Mouse (Mus musculus) left cerebral cortex, adult 2 months (tissue): Measurements from ENCODE around the gene C1qb. TPM values are rescaled to one million over a fixed set of nuclear protein-coding genes. Genes with fewer than 3 reads are reported as not detected.

Experiments
- DNase-seq, 2 experiments: peaks; one replicate each; pipeline ENCODE4 v3.0.0; 2021 to 2022; ENCODE audit warnings: low spot score in 2 of 2, mixed read lengths in 1 of 2; ENCODE audit errors: extremely low spot score in 1 of 2
- H3K27ac ChIP-seq: fragments of 200-600 bp; 2 replicates; pipeline ENCODE4 v1.8.1; 2022
- H3K4me3 ChIP-seq: fragments of 200-600 bp; 2 replicates; pipeline ENCODE4 v1.8.1; 2022
- CTCF ChIP-seq: fragments of 200-600 bp; IDR thresholded peaks from 2 replicates; pipeline ENCODE4 v1.8.1; 2022; ENCODE audit warnings: antibody characterized with exemption, mild to moderate bottlenecking, moderate library complexity
- intact Hi-C: fragments of 180-260 bp; cut with DNase I; formaldehyde crosslinking; loops from one replicate; pipeline ENCODE4 v1.15.1; 2025
- total RNA-seq, 2 experiments: library from RNA; stranded (reverse); gene quantifications; 2 replicates each; pipeline ENCODE4 v1.2.3; 2021

C1qb gene
- total RNA-seq, 2 experiments from 2014 or later: 57.5 to 60.3 TPM

DNA sequence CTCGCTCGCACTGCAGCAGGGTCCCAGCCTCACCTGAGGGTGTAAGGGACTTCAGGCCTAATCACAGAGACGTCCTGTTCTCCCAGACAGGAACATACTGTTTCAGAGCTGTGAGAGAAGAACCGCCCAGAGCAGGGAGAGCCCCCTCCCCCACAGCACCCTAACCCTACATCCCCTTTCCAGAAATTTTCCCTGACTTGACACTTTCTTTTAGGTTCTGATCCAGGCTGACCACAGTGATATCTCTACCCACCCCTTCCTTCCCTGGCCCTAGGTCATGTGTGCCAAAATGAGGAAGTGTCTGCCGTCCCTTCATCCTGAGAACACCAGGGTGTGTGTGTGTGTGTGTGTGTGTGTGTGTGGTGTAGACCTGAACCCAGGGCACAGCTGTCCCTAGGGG lies 6.8 kb upstream of the C1qb start, which contains the start of gene C1qc:
TSS of gene C1qc (minus strand) at position 255 of the 400 bp plus-strand sequence.
- peak within 1 kb of the TSS; percentile 47; the same call in 1 of the 2 replicates for H3K27ac ChIP-seq
- H3K4me3 ChIP-seq: no peak within 1 kb of the TSS
- intact Hi-C loops: loop anchor here (10.0 kb wide), 1 partner anchor 512 kb away; the partner anchor contains the start of gene Cela3a
- no peak for TF ChIP-seq CTCF
- DNase-seq: no peak

DNA sequence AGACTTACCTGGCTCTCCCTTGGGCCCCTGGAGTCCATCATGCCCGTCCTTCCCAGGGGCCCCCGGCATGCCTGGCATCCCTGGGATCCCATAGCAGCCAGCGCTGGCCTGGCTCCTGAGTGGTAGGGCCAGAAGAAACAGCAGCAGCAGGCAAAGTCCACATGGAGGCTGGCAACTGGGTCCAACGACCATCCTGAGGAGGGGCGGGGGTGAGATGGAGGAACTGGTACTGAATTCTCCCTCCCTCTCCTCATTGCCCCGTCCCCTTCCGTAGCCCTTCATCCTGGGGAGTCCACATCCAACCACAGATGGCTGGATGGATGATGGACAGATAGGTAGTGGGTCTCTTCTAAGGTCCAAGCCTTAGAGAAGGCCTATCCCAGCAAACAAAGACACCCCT lies 6.4 kb upstream of the C1qb start:
- DNase-seq: no peak
- H3K27ac ChIP-seq: peak overlapping the region; percentile 47; the same call in 1 of the 2 replicates
- no peak overlapping the region for H3K4me3 ChIP-seq
- no peak for TF ChIP-seq CTCF
- intact Hi-C loops: loop anchor here (10.0 kb wide), 1 partner anchor 512 kb away; the partner anchor contains the start of gene Cela3a

DNA sequence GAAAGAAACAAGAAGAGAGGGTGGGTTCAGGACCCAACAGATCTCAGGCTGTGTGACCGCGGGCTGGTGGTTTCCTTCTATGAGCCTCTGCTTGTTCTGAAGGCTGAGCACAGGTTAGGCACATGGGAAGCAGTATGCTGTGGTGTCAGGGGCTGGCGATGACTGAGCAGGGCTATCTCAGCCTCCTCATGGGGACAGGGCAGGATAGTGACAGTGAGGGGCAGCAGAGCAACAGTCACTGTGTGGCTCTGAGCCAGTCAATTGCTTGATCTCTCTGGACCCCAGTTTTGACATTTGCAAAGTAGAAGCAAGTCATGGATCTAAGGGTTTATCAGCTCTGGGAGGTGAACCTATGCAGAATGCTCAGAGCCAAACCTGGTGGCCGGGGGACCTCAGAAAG lies 5.1 kb upstream of the C1qb start:
- no peak for DNase-seq
- intact Hi-C loops: loop anchor here (10.0 kb wide), 1 partner anchor 514 kb away; the partner anchor contains the start of gene Cela3a
- Histone ChIP-seq H3K4me3 (no peak overlapping the region), H3K27ac (no peak overlapping the region)
- no peak for TF ChIP-seq CTCF

DNA sequence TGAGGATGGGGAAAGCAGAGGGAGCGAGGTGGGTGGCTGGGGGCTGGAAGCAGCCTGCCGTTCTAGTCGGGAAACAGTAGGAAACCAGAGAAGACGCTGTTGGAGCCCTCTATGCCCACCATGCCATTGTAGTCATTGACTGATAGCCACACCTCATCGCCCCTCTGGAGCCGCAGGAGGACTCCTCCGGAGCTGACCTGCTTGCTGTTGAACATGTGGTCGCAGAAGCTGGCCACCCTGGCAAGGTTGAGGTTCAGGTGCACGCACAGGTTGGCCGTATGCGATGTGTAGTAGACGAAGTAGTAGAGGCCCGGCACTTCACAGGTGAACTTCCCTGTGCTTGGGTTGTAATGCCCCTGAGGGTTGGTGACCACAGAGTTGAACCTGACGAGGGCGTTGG lies 4.0 kb upstream of the C1qb start:
- H3K27ac ChIP-seq: no peak overlapping the region
- H3K4me3 ChIP-seq: no peak overlapping the region
- no peak for TF ChIP-seq CTCF
- intact Hi-C loops: loop anchor here (10.0 kb wide), 1 partner anchor 515 kb away; the partner anchor contains the start of gene Cela3a
- no peak for DNase-seq

DNA sequence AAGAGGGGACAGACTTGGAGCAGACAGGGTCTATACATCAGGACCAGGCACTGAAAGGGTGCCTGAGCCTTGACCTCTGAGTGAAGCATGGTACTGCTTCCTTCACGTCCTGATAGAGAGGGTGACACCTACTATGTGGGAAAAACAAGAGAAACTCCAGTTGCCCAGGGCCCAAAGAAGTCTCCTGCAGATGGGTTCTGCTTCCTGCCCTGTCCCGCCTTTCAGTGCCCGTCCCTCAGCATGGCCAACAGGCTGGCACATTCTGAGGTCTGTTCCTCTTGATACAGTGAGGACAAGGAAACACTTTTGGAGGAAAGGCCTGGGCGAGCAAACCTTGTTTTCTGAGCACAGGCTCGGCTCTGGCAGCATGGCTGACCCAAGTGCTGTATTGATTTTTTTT lies 1.7 kb upstream of the C1qb start:
- intact Hi-C loops: no loop called here
- H3K27ac ChIP-seq: no peak overlapping the region
- DNase-seq: no peak
- no peak for TF ChIP-seq CTCF
- H3K4me3 ChIP-seq: no peak overlapping the region

DNA sequence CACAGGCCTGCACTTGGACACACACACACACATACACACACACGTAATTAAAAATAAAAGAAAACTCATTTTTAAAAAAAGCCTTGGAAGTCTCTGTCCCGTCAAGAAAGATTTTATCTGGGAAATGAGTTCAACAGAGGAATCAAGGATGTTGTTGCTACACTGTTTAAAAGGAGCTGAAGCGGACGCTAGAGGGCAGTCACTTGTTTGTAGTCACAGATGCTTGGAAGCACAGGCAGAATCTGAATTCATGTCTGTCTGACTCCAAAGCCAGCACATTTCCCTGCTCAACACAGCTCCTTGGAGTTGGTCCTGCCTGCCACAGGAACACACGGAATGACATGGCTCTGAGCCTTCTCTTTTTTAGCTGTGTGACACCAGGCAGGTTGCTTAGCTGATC lies 7.4 kb downstream of the C1qb start:
- Histone ChIP-seq H3K4me3 (no peak overlapping the region), H3K27ac (no peak overlapping the region)
- TF ChIP-seq CTCF: peak; percentile 57
- no peak for DNase-seq
- intact Hi-C loops: no loop called here

DNA sequence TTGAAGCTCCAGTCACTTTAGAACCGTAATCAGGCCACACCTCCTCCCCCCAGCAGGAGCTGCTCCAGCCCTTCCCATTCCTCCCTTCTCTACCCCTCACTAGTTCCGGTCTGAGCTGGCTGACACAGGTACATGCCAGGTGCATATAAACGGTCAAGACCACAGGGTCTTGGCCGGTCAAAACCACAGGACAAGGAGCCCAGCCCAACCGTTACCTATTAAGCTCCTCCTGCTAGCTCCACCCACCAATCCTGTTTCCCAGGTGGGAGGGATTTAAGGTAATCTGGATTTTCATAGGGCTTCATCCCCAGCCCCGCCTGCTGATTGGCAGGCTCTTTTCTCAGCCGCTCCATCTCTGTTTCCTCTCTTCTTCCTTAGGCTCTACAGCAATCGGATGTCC lies 7.8 kb downstream of the C1qb start:
- TF ChIP-seq CTCF: no peak
- intact Hi-C loops: no loop called here
- Histone ChIP-seq H3K27ac (no peak overlapping the region), H3K4me3 (no peak overlapping the region)
- DNase-seq: no peak

DNA sequence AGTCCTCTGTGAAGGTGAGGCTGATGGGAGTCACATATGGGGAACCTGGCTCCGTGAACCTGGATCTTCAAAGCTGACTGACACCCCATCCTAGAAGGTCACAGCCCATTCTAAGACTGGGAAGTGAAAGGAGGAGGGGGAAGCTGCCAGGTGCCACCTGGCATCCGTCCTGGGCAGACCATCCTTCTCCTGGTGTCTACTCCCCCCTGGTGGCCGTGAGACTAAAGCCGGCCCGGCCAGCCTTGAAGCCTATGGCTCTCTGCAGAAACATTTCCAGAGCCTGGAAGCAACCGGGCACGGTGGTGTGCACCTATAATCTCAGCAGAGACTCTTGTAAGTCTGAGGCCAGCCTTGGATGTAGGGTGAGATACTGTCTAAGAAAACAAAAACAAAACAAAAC lies 9.0 kb downstream of the C1qb start:
- Histone ChIP-seq H3K4me3 (no peak overlapping the region), H3K27ac (no peak overlapping the region)
- intact Hi-C loops: loop anchor here (1.0 to 2.0 kb wide), 2 partner anchors 198 to 225 kb away; no protein-coding TSS in a partner anchor
- DNase-seq: peak; percentile 35 to 66
- TF ChIP-seq CTCF: peak; percentile 66

DNA sequence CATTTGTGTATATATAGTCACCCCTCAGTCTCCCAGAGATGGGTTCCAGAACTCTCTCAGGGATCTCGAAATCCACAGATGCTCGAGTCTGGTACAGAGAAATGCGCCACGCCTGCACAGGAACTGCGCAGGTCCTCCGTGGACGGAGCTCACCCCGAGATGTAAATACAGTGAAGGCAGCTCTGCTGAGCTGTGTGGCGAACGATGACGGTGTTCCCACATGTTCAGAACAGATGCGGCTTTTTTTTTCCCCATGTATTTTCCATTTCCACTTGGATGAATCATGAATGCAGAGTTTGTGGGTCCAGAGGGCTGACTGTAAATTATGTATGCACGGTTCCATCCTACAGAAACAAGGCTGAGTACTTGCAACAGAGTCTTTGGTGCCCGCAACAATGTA lies 11.0 kb downstream of the C1qb start:
- intact Hi-C loops: no loop called here
- peak in 1 of 2 experiments; percentile 25 for DNase-seq

DNA sequence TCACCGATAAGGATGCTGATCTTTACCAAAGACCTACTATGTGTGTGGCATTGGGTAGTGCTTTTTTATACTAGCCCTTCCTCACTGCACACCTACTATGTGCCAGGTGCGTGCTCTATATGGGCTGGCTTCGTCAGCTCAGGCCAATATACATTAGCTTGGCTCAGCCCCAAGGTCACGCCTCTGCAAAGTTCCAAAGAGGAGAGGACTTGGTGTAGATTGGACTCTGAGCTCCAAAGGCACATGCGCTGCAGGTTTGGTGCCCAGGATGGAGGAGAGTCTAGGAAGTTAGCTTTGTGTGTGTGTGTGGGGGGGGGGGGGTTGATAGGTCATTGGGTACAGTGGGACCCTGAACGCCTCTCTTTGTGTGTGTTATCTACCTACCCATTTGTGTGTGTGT lies 17.6 kb downstream of the C1qb start:
- DNase-seq: no peak
- TF ChIP-seq CTCF: no peak
- intact Hi-C loops: no loop called here
- Histone ChIP-seq H3K27ac (no peak overlapping the region), H3K4me3 (no peak overlapping the region)

More for the DNA sequence above, 11.0 kb downstream of the C1qb start:
- Histone ChIP-seq H3K27ac (no peak overlapping the region), H3K4me3 (no peak overlapping the region)
- no peak for TF ChIP-seq CTCF

DNA sequence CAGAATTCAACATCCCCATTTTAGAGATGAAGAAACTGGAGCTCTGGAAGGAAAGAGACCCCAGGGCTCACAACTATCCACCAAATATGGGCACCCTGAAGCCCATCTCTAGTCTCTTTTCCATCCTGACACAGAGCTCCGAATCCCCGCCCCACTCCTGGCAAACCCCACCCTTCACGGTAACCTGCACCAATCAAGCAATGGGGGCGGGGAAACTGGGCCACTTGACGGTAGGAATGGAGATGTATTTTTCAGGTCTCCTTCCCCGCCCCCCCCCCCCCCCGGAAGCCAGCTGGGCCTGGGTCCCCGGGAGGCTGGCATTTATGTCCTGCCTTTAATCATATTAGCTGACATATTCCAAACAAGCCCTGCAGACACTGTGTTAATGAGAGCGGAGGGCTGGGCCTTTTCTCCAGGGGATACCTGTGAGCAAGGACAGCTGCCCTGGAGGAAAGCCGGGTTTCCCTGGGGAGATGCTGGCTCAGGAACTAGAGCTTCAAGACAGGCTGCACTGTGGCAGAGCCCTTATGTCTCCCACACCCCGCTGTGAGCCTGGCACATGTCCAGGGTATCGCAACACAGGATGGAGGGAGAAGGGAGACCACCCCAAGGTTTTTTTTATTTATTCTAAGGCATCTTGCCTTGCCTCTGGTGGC lies 18.2 kb downstream of the C1qb start:
- no peak for TF ChIP-seq CTCF
- Histone ChIP-seq H3K4me3 (no peak overlapping the region), H3K27ac (no peak overlapping the region)
- intact Hi-C loops: no loop called here
- DNase-seq: no peak

DNA sequence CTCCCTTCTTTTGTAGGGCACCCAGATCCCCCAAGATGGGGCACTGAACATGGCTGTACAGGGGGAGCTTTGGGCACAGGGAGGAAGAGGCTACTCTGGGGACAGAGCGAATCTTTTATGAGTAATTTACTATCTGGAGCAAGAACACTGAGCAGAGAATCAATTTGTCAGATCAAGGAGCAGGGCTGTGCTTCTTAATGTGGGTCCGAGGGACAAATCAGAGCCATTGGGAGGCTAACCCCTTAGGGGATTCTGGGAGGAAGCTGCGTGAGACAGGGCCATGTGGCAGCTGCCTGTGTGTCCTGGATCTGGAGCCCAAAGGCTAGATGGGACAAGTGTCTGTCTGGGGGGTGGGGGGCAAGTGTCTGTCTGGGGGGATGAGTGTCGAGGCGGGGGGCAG lies 20.5 kb downstream of the C1qb start:
- DNase-seq: no peak
- H3K27ac ChIP-seq: no peak overlapping the region
- intact Hi-C loops: no loop called here
- no peak for TF ChIP-seq CTCF
- no peak overlapping the region for H3K4me3 ChIP-seq
